In the genomic region with DNA sequence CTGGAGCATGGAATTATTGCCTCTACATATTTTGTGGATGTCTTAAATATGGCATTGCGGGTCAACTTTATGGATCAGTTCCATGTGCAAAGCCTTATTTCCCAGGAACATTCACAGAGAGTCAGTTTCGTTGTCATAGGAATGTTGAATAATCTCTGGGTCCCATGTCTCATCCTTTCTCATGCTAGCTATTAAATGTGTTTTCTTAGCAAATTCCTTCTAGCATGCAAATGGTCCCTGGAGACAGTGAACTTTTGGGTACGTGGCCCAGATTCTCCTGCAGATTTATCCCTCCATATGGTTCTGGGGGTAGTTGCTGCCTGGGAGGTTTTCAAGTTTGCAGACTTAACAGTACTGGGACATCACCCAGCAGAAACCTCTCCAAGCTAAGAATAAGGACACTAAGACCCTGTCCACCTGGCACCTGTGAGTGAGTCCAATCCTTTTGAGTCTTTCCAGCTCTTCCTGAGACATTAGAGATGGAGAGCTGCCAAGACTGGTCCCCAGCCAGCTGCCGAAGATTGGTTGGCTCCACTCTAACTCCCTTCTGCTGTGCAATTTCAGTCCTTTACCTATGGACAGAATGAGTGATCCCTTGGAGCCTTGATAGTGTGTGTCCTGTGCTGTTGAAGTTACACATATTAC, we compare ENCODE assay signal across 15 mouse cellular contexts. TPM values are rescaled to one million over a fixed set of nuclear protein-coding genes. Genes with fewer than 3 reads are reported as not detected.
DNase-seq lines count a peak whose midpoint lies in the region; ATAC-seq lines count a peak whose summit lies in the region.
"Had no signal": no experiment of that assay in that cellular context is flagged by ENCODE, and none has a peak within 500 bp of the region (broad histone marks: within the 10 kb centered on the region; RNA-seq: fewer than 3 reads in every experiment).

No protein-coding gene starts in this region.

- peak overlapping the region; percentile 63 for H3K27ac ChIP-seq in stomach, embryonic 15.5 days
- H3K27ac ChIP-seq in hindbrain, embryonic 16.5 days (ENCODE audit: low read depth, low read length), result no peak overlapping the region
- H3K27ac ChIP-seq: embryonic facial prominence, embryonic 12.5 days; forebrain, embryonic 15.5 days; limb, embryonic 12.5 days had no signal

- no peak overlapping the region for H3K4me2 ChIP-seq in stomach, embryonic 15.5 days
- no peak overlapping the region for H3K4me2 ChIP-seq in hindbrain, embryonic 16.5 days (ENCODE audit: low read length)
- H3K4me2 ChIP-seq: embryonic facial prominence, embryonic 12.5 days; forebrain, embryonic 15.5 days; limb, embryonic 12.5 days; lung, embryonic 14.5 days had no signal

- H3K9ac ChIP-seq in stomach, embryonic 15.5 days, result no peak overlapping the region
- no peak overlapping the region for H3K9ac ChIP-seq in hindbrain, embryonic 16.5 days (ENCODE audit: low read depth, low read length)
- H3K9ac ChIP-seq: embryonic facial prominence, embryonic 12.5 days; forebrain, embryonic 15.5 days; limb, embryonic 12.5 days; lung, embryonic 14.5 days had no signal

- no peaks in the 10 kb centered on the region for H3K27me3 ChIP-seq in stomach, embryonic 15.5 days (replicated peaks)
- no peaks in the 10 kb centered on the region for H3K27me3 ChIP-seq in hindbrain, embryonic 16.5 days (replicated peaks; ENCODE audit: control insufficient read depth, insufficient read depth, low read length)
- H3K27me3 ChIP-seq: embryonic facial prominence, embryonic 12.5 days; forebrain, embryonic 15.5 days; limb, embryonic 12.5 days had no signal

- no peaks in the 10 kb centered on the region for H3K36me3 ChIP-seq in stomach, embryonic 15.5 days
- no peaks in the 10 kb centered on the region for H3K36me3 ChIP-seq in hindbrain, embryonic 16.5 days (ENCODE audit: control insufficient read depth, insufficient read depth, low read length)
- H3K36me3 ChIP-seq: embryonic facial prominence, embryonic 12.5 days; forebrain, embryonic 15.5 days; limb, embryonic 12.5 days had no signal

- peak; percentile 11 to 27 for DNase-seq in frontal cortex, adult 2 months (ENCODE audit: extremely low spot score in 1 of 2, low spot score in 1 of 2)
- DNase-seq in frontal cortex, postnatal 10 days (ENCODE audit: low spot score in 2 of 2), result no peak
- DNase-seq in right cerebral cortex, adult 18-20 months, result peak; percentile 21
- no peak for DNase-seq in right cerebral cortex, postnatal 4 days
- DNase-seq in cerebellum, postnatal 36 days, result peak; percentile 19 to 25
- no peak for DNase-seq in gastrocnemius, postnatal 25 days
- DNase-seq: adrenal gland, adult 2 months; lung, embryonic 14.5 days; thymus, adult 18-20 months had no signal

- WGBS in stomach, embryonic 15.5 days, result 55% methylated on average over 4 of the region's 4 CpGs
- WGBS in hindbrain, embryonic 16.5 days, result 64% methylated on average over 4 of the region's 4 CpGs

- no peaks in the 10 kb centered on the region for H3K4me1 ChIP-seq in stomach, embryonic 15.5 days
- H3K4me1 ChIP-seq in hindbrain, embryonic 16.5 days (ENCODE audit: control insufficient read depth, insufficient read depth, low read depth, low read length), result peaks cover 3% of the 10 kb centered on the region; the same call in 1 of the 2 replicates
- H3K4me1 ChIP-seq: embryonic facial prominence, embryonic 12.5 days; forebrain, embryonic 15.5 days had no signal

- H3K9me3 ChIP-seq in stomach, embryonic 15.5 days, result no peaks in the 10 kb centered on the region
- no peaks in the 10 kb centered on the region for H3K9me3 ChIP-seq in hindbrain, embryonic 16.5 days (ENCODE audit: control insufficient read depth, low read length)
- H3K9me3 ChIP-seq: embryonic facial prominence, embryonic 12.5 days; forebrain, embryonic 15.5 days; limb, embryonic 12.5 days had no signal

- ATAC-seq in stomach, embryonic 15.5 days (ENCODE audit: insufficient read depth, low FRiP score, low read depth), result no peak
- ATAC-seq in hindbrain, embryonic 16.5 days, result no peak; the same call in 1 of the 2 replicates
- ATAC-seq: forebrain, embryonic 15.5 days; Patski had no signal

- no peak overlapping the region for H3K4me3 ChIP-seq in stomach, embryonic 15.5 days (replicated peaks)
- no peak overlapping the region for H3K4me3 ChIP-seq in hindbrain, embryonic 16.5 days (ENCODE audit: low read length)
- H3K4me3 ChIP-seq: embryonic facial prominence, embryonic 12.5 days; forebrain, embryonic 15.5 days; limb, embryonic 12.5 days had no signal

RNA-seq across cellular contexts. Expression of gene Thbs2, which starts 45.9 kb away (rescaled TPM):
- polyA plus RNA-seq in frontal cortex, adult 2 months (2012; rRNA removed), result 6.6 and 8.6 TPM in 2 replicates
- polyA plus RNA-seq in stomach, embryonic 15.5 days (2015; fragmentation: Nextera tagmentation; extraction: Ambion mirVana), result 35.0 and 35.2 TPM in 2 replicates
- 3.7 and 7.4 TPM in 2 replicates for polyA plus RNA-seq in hindbrain, embryonic 16.5 days (2015; fragmentation: Nextera tagmentation; extraction: Ambion mirVana)
- total RNA-seq in gastrocnemius, postnatal 25 days (2021), result 10 to 100 TPM; 10.5 to 12.9 TPM

Comparison
In these comparisons a context has a peak if more than half of its experiments do, and no peak if none do; other contexts are left out.
1. DNase-seq: peak in frontal cortex, adult 2 months (2 of 2), right cerebral cortex, adult 18-20 months (single experiment) and cerebellum, postnatal 36 days (2 of 2); none in frontal cortex, postnatal 10 days (0 of 2), right cerebral cortex, postnatal 4 days (single experiment) and gastrocnemius, postnatal 25 days (single experiment).